Mouse (Mus musculus) kidney, postnatal 36 days (tissue): Measurements from ENCODE around the gene Mib2.

Experiments
- DNase-seq, 2 experiments: peaks; one replicate each; pipeline ENCODE4 v3.0.0; 2021 to 2022; ENCODE audit warnings: mixed read lengths in 2 of 2

Mib2 gene

DNA sequence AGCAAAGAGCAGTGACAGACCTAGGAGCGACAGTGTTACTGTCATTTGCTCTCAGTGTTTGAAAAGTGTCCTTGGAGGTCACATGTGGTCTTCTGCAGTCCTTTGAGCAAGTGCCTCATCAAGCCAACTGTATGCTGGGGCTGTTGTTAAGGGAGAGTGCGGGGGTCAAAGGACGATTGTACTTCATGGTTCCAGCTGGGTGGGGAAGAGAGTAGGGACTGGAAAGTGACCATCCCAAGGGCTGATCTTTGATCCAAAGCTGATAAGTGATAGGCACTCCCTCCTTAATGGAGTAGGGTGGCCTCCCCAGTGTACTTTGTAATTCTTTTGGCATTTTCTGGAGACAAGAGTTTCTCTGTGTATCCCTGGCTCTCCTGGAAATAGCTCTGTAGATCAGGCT, 57.1 kb downstream of the Mib2 start:
- DNase-seq: no peak

DNA sequence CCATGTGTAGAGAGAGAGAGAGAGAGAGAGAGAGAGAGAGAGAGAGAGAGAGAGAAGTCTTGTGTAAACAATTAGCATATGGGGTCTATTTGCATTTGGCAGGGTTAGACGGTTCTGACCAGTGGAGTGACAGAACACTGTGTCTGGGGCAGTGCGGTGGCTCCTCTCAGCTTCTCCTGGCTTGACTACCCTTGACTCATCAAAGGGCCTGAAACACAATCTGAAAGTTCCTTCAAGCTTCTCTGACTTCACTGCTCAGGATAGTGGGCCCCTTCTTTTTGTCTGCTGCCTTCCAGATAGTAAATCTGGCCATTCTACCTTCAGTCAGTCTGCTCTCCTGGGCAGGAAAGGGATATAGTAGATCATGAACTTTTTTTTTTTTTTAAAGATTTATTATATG, 62.2 kb downstream of the Mib2 start:
- no peak for DNase-seq

DNA sequence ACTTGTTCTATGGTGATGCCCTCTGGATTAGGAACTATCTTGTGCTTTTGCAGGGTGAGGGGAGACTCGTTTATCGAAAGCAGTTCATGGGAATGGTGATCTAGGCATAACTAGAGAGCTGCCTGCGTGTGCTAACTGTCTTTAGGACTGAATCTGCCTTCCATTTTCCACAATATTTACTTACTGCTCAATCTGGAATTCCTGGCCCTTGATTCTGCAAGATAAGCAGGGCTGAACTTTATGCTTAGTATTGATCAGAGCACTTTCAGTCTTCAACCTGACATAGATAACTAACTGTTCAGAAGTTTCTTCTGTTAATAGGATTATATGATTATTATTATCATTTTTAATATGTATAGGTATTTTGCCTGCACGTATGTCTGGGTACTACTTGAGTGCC, 63.9 kb downstream of the Mib2 start:
- no peak for DNase-seq
